Mouse (Mus musculus) bone marrow macrophage, adult 2 months (primary cell): Measurements from ENCODE around the gene Ltbp1. TPM values are rescaled to one million over a fixed set of nuclear protein-coding genes. Genes with fewer than 3 reads are reported as not detected.

Source experiments
- H3K27ac ChIP-seq: 2 replicates; pipeline ENCODE4 v1.5.1; 2012; ENCODE audit warnings: low read depth, low read length; ENCODE audit not compliant: insufficient read depth
- H3K4me1 ChIP-seq: 2 replicates; pipeline ENCODE4 v1.6.1; 2012; ENCODE audit warnings: low read length; ENCODE audit not compliant: control insufficient read depth, insufficient read depth
- H3K4me3 ChIP-seq: 2 replicates; pipeline ENCODE4 v1.5.1; 2012; ENCODE audit warnings: mild to moderate bottlenecking, low read length, moderate library complexity; ENCODE audit not compliant: insufficient read depth
- CTCF ChIP-seq: IDR thresholded peaks from 2 replicates; pipeline ENCODE4 v1.5.1; 2012; ENCODE audit warnings: low read depth, mild to moderate bottlenecking, low read length, moderate library complexity
- POLR2A ChIP-seq: IDR thresholded peaks from 2 replicates; pipeline ENCODE4 v1.6.1; 2012; ENCODE audit warnings: mild to moderate bottlenecking, low read depth, low read length, borderline replicate concordance
- polyA plus RNA-seq: library from polyadenylated mRNA; stranded (reverse); fragments of >200 nt; gene quantifications from 2 replicates; pipeline ENCODE4 v1.2.4, GENCODE M21; 2012; ENCODE audit not compliant: missing spikeins, insufficient read depth, insufficient read length

The Ltbp1 gene
- polyA plus RNA-seq, 1 experiment: 3.5 TPM

- TF ChIP-seq POLR2A (no peak), CTCF (no peak)
- Histone ChIP-seq H3K27ac (no peak overlapping the region), H3K4me1 (no peaks in the 10 kb centered on the region), H3K4me3 (no peak overlapping the region)
Measured at GRCm38 (mm10) chr17:75300908-75301307, 295.5 kb downstream of the Ltbp1 start.

- Histone ChIP-seq H3K27ac (no peak overlapping the region), H3K4me3 (no peak overlapping the region), H3K4me1 (no peaks in the 10 kb centered on the region)
- TF ChIP-seq POLR2A (no peak), CTCF (no peak)
Measured at GRCm38 (mm10) chr17:75304807-75305420, 299.5 kb downstream of the Ltbp1 start.

GRCm38 (mm10) chr17:75305714-75306113 is 300.3 kb downstream of the Ltbp1 start:
- Histone ChIP-seq H3K4me3 (no peak overlapping the region), H3K4me1 (no peaks in the 10 kb centered on the region), H3K27ac (no peak overlapping the region)
- TF ChIP-seq POLR2A: no peak
- no peak for TF ChIP-seq CTCF

GRCm38 (mm10) chr17:75307070-75308011 is 302.0 kb downstream of the Ltbp1 start:
- TF ChIP-seq CTCF (no peak), POLR2A (no peak)
- H3K4me3 ChIP-seq: no peak overlapping the region
- no peaks in the 10 kb centered on the region for H3K4me1 ChIP-seq
- no peak overlapping the region for H3K27ac ChIP-seq

- Histone ChIP-seq H3K4me3 (no peak overlapping the region), H3K27ac (no peak overlapping the region), H3K4me1 (no peaks in the 10 kb centered on the region)
- no peak for TF ChIP-seq POLR2A
- TF ChIP-seq CTCF: no peak
Measured at GRCm38 (mm10) chr17:75317106-75317505, 311.7 kb downstream of the Ltbp1 start.

GRCm38 (mm10) chr17:75323229-75323628 is 317.9 kb downstream of the Ltbp1 start:
- H3K27ac ChIP-seq: no peak overlapping the region
- TF ChIP-seq POLR2A (no peak), CTCF (no peak)

GRCm38 (mm10) chr17:75323766-75324165 is 318.4 kb downstream of the Ltbp1 start:
- Histone ChIP-seq H3K4me1 (no peaks in the 10 kb centered on the region), H3K4me3 (no peak overlapping the region), H3K27ac (no peak overlapping the region)
- TF ChIP-seq CTCF (no peak), POLR2A (no peak)

More at GRCm38 (mm10) chr17:75323229-75323628, 317.9 kb downstream of the Ltbp1 start:
- Histone ChIP-seq H3K4me3 (no peak overlapping the region), H3K4me1 (no peaks in the 10 kb centered on the region)

- H3K27ac ChIP-seq: no peak overlapping the region
- H3K4me3 ChIP-seq: no peak overlapping the region
- no peaks in the 10 kb centered on the region for H3K4me1 ChIP-seq
- TF ChIP-seq POLR2A (no peak), CTCF (no peak)
Measured at GRCm38 (mm10) chr17:75328102-75328639, 322.8 kb downstream of the Ltbp1 start.

GRCm38 (mm10) chr17:75330366-75330765 is 325.0 kb downstream of the Ltbp1 start:
- H3K4me3 ChIP-seq: no peak overlapping the region
- H3K4me1 ChIP-seq: no peaks in the 10 kb centered on the region
- no peak for TF ChIP-seq CTCF
- no peak for TF ChIP-seq POLR2A
- no peak overlapping the region for H3K27ac ChIP-seq
